Mouse (Mus musculus) adipocyte (in vitro differentiated cells): ENCODE measurements at regions not wholly inside any gene's neighbourhood (a gene's known extent, or its start where the extent isn't known, plus 50 kb on each side); places are given as distances from the start of the nearest gene placed in this dataset.

Experiments
- DNase-seq: peaks from one replicate; pipeline ENCODE4 v3.0.0-alpha.2; 2016; ENCODE audit warnings: low spot score

- DNase-seq = no peak
Observed at GRCm38 (mm10) chr10:23610485-23610884, 176.6 kb downstream of the Rps12 start.

- DNase-seq = peak; percentile 28
Observed at GRCm38 (mm10) chr10:23610046-23610445, 177.0 kb downstream of the Rps12 start.

GRCm38 (mm10) chr10:23609270-23609914, 177.7 kb downstream of the Rps12 start:
- no peak for DNase-seq

- peak; percentile 6 for DNase-seq
Observed at GRCm38 (mm10) chr10:23600701-23601100, 186.4 kb downstream of the Rps12 start.

GRCm38 (mm10) chr10:23595541-23595940, 191.5 kb downstream of the Rps12 start:
- DNase-seq = no peak

- no peak for DNase-seq
Observed at GRCm38 (mm10) chr10:23580230-23580629, 206.8 kb downstream of the Rps12 start.

- DNase-seq = no peak
Observed at GRCm38 (mm10) chr10:23571013-23571412, 216.1 kb downstream of the Rps12 start.

- no peak for DNase-seq
Observed at GRCm38 (mm10) chr10:23569386-23569785, 217.7 kb downstream of the Rps12 start.

- no peak for DNase-seq
Observed at GRCm38 (mm10) chr10:23562273-23562885, 211.8 kb upstream of the Eya4 start.

- no peak for DNase-seq
Observed at GRCm38 (mm10) chr10:23559980-23560658, 209.5 kb upstream of the Eya4 start.

- peak; percentile 72 for DNase-seq
Observed at GRCm38 (mm10) chr10:23557828-23558227, 207.2 kb upstream of the Eya4 start.

GRCm38 (mm10) chr10:23549207-23549606, 198.6 kb upstream of the Eya4 start:
- DNase-seq = peak; percentile 57

- no peak for DNase-seq
Observed at GRCm38 (mm10) chr10:23548322-23548721, 197.7 kb upstream of the Eya4 start.

GRCm38 (mm10) chr10:23542712-23543111, 192.1 kb upstream of the Eya4 start:
- no peak for DNase-seq

GRCm38 (mm10) chr10:23541914-23542313, 191.3 kb upstream of the Eya4 start:
- peak; percentile 75 for DNase-seq

- DNase-seq = no peak
Observed at GRCm38 (mm10) chr10:23534636-23535035, 184.1 kb upstream of the Eya4 start.

GRCm38 (mm10) chr10:23531964-23532758, 181.6 kb upstream of the Eya4 start:
- DNase-seq = no peak

- peak; percentile 41 for DNase-seq
Observed at GRCm38 (mm10) chr10:23530715-23531114, 180.1 kb upstream of the Eya4 start.

- no peak for DNase-seq
Observed at GRCm38 (mm10) chr10:23526796-23527195, 176.2 kb upstream of the Eya4 start.

GRCm38 (mm10) chr10:23522664-23523063, 172.1 kb upstream of the Eya4 start:
- no peak for DNase-seq

- DNase-seq = no peak
Observed at GRCm38 (mm10) chr10:23493647-23494046, 143.1 kb upstream of the Eya4 start.

- no peak for DNase-seq
Observed at GRCm38 (mm10) chr10:23492971-23493370, 142.4 kb upstream of the Eya4 start.
